Comparison of ENCODE assay signal across 8 mouse cellular contexts in the genomic region with DNA sequence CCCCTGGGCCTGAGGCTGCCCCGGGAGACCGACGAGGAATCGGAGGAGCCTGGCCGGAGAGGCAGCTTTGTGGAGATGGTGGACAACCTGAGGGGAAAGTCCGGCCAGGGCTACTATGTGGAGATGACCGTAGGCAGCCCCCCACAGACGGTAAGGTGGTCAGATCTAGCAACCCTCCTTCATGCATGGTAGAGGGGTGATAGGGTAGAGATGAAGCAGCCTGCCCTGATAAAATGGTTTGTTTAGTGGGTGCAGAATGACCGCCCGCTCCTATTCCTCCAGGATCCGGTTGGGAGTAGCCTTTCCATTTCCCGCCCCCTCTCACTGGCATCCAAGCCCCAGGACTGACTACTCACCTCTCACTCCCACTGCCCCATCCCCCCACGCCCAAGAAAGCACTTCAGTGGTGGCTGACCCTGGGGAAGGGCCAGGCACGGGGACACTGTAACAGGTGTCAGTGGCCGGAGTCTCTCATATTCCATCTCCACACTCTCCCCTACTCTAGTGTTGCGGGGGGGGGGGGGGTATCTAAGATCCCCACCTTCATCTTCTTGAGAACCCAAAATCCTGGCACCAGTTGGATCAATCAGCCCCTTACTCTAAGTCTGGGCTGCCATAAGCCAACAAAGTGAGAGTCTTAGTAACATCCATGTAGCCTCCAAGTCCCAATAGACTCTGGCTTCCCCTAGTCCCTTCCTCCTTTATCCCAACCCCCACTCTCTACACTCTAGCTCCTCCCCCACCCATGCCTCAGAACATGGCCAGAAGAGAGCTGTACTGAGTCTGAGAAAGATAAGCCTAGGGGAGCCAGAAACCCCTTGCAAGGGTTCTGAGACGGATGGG. TPM values are rescaled to one million over a fixed set of nuclear protein-coding genes. Genes with fewer than 3 reads are reported as not detected.
A peak's percentile ranks its signal among the peaks of the same experiment; 100 is the strongest.
DNase-seq lines count a peak whose midpoint lies in the region; ATAC-seq lines count a peak whose summit lies in the region.

No protein-coding gene starts in this region.

- peaks cover 35% of the 10 kb centered on the region for H3K4me1 ChIP-seq in heart, embryonic 13.5 days
- peaks cover 7% of the 10 kb centered on the region for H3K4me1 ChIP-seq in limb, embryonic 11.5 days (ENCODE audit: control insufficient read depth, insufficient read depth, low read length)
- peaks cover 31% of the 10 kb centered on the region for H3K4me1 ChIP-seq in midbrain, embryonic 14.5 days (ENCODE audit: control insufficient read depth, insufficient read depth, low read length)

- H3K36me3 ChIP-seq in heart, embryonic 13.5 days, result 0 out of 2 replicates have a peak, but pooled peaks cover 6% of the 10 kb centered on the region
- H3K36me3 ChIP-seq in limb, embryonic 11.5 days (ENCODE audit: control insufficient read depth, insufficient read depth, low read length), result no peaks in the 10 kb centered on the region
- H3K36me3 ChIP-seq in midbrain, embryonic 14.5 days (ENCODE audit: control insufficient read depth, insufficient read depth, low read length), result no peaks in the 10 kb centered on the region

- no peak for DNase-seq in frontal cortex, postnatal 36 days (ENCODE audit: low spot score in 2 of 2)
- DNase-seq in cerebellum, postnatal 10 days, result peak; percentile 50 to 53
- DNase-seq in limb, embryonic 11.5 days (ENCODE audit: low spot score), result no peak
- DNase-seq in midbrain, embryonic 14.5 days, result peak; percentile 7
- DNase-seq in right cerebral cortex, postnatal 4 days, result no peak
- DNase-seq in embryo, embryonic 10 days (ENCODE audit: low spot score), result no peak

- H3K9me3 ChIP-seq in heart, embryonic 13.5 days, result no peaks in the 10 kb centered on the region
- no peaks in the 10 kb centered on the region for H3K9me3 ChIP-seq in limb, embryonic 11.5 days (ENCODE audit: control insufficient read depth, low read length)
- no peaks in the 10 kb centered on the region for H3K9me3 ChIP-seq in midbrain, embryonic 14.5 days (ENCODE audit: control insufficient read depth, low read length)

- peak overlapping the region; percentile 92 for H3K9ac ChIP-seq in heart, embryonic 13.5 days
- peak overlapping the region; percentile 76 for H3K9ac ChIP-seq in limb, embryonic 11.5 days (ENCODE audit: low read length)
- peak overlapping the region; percentile 63 for H3K9ac ChIP-seq in midbrain, embryonic 14.5 days (replicated peaks; ENCODE audit: low read length)

- WGBS in heart, embryonic 13.5 days, result 6% methylated on average over 17 of the region's 17 CpGs
- WGBS in limb, embryonic 11.5 days, result 15% methylated on average over 17 of the region's 17 CpGs
- 14% methylated on average over 17 of the region's 17 CpGs for WGBS in midbrain, embryonic 14.5 days

- H3K4me2 ChIP-seq in heart, embryonic 13.5 days, result peak overlapping the region; percentile 98
- H3K4me2 ChIP-seq in limb, embryonic 11.5 days (ENCODE audit: low read depth, severe bottlenecking), result peak overlapping the region; percentile 97
- peak overlapping the region; percentile 78 for H3K4me2 ChIP-seq in midbrain, embryonic 14.5 days (ENCODE audit: low read length)

- peak overlapping the region; percentile 95 for H3K4me3 ChIP-seq in heart, embryonic 13.5 days
- peak overlapping the region; percentile 49 for H3K4me3 ChIP-seq in limb, embryonic 11.5 days (ENCODE audit: low read depth, low read length)
- H3K4me3 ChIP-seq in midbrain, embryonic 14.5 days (replicated peaks; ENCODE audit: low read depth, low read length), result peak overlapping the region; percentile 55

- H3K27me3 ChIP-seq in heart, embryonic 13.5 days (replicated peaks), result no peaks in the 10 kb centered on the region
- no peaks in the 10 kb centered on the region for H3K27me3 ChIP-seq in limb, embryonic 11.5 days (ENCODE audit: control insufficient read depth, insufficient read depth, low read length)
- H3K27me3 ChIP-seq in midbrain, embryonic 14.5 days (ENCODE audit: control insufficient read depth, insufficient read depth, low read length), result no peaks in the 10 kb centered on the region

- peak overlapping the region; percentile 67 for H3K27ac ChIP-seq in heart, embryonic 13.5 days (replicated peaks)
- H3K27ac ChIP-seq in limb, embryonic 11.5 days (replicated peaks; ENCODE audit: low read depth, low read length), result no peak overlapping the region
- H3K27ac ChIP-seq in midbrain, embryonic 14.5 days (replicated peaks; ENCODE audit: low read depth, low read length), result no peak overlapping the region

- ATAC-seq in frontal cortex, adult (ENCODE audit: low TSS enrichment), result peak; percentile 18
- ATAC-seq in heart, embryonic 13.5 days (ENCODE audit: extremely low read depth, insufficient number of reproducible peaks, low FRiP score, low TSS enrichment), result no peak
- 0 out of 2 replicates have a peak, but pooled peaks have one; percentile 17 for ATAC-seq in limb, embryonic 11.5 days (ENCODE audit: insufficient number of reproducible peaks, low FRiP score, low TSS enrichment, low read depth)
- ATAC-seq in midbrain, embryonic 14.5 days (ENCODE audit: low FRiP score, low TSS enrichment), result no peak

RNA-seq across cellular contexts. Expression of a gene that starts 1.0 kb away (rescaled TPM):
- 17.6 and 19.1 TPM in 2 replicates for polyA plus RNA-seq in heart, embryonic 13.5 days (2015; fragmentation: Nextera tagmentation; extraction: Ambion mirVana)
- 22.9 and 25.4 TPM in 2 replicates for polyA plus RNA-seq in limb, embryonic 11.5 days (2014; fragmentation: Nextera tagmentation; extraction: Ambion mirVana)
- 46.5 and 56.5 TPM in 2 replicates for polyA plus RNA-seq in midbrain, embryonic 14.5 days (2014; fragmentation: Nextera tagmentation; extraction: Ambion mirVana)

RNA-seq across cellular contexts. Expression of a gene that starts 10.9 kb away (rescaled TPM):
- 13.0 and 14.4 TPM in 2 replicates for polyA plus RNA-seq in heart, embryonic 13.5 days (2015; fragmentation: Nextera tagmentation; extraction: Ambion mirVana)
- 21.7 and 23.6 TPM in 2 replicates for polyA plus RNA-seq in limb, embryonic 11.5 days (2014; fragmentation: Nextera tagmentation; extraction: Ambion mirVana)
- 13.0 and 18.0 TPM in 2 replicates for polyA plus RNA-seq in midbrain, embryonic 14.5 days (2014; fragmentation: Nextera tagmentation; extraction: Ambion mirVana)

Comparison
In these comparisons a context has a peak if more than half of its experiments do, and no peak if none do; other contexts are left out.
1. ATAC-seq: peak in frontal cortex, adult (single experiment) and limb, embryonic 11.5 days (single experiment); none in heart, embryonic 13.5 days (single experiment) and midbrain, embryonic 14.5 days (single experiment).
2. DNase-seq: peak in cerebellum, postnatal 10 days (2 of 2) and midbrain, embryonic 14.5 days (single experiment); none in frontal cortex, postnatal 36 days (0 of 2), limb, embryonic 11.5 days (single experiment), right cerebral cortex, postnatal 4 days (single experiment) and embryo, embryonic 10 days (single experiment).
3. Peak in every context shown above with its lines, with median percentiles within 50 percentile points of each other: H3K4me2 ChIP-seq, H3K4me3 ChIP-seq and H3K9ac ChIP-seq.